Mouse (Mus musculus): Measurements from ENCODE around the gene Trappc2.

GRCm38 (mm10) chrX:166495052-166495451, 54.7 kb downstream of the Trappc2 start:
- no peak for TF ChIP-seq CTCF (IDR thresholded peaks at IDR 0.05; ENCODE audit: extremely low read depth, insufficient read depth, insufficient read length, insufficient replicate concordance)
- TF ChIP-seq POLR2A (IDR thresholded peaks at IDR 0.05; ENCODE audit: low read depth, low read length) = no peak

Data from spleen, adult 2 months (tissue).